Comparison of ENCODE assay signal across 21 mouse cellular contexts in genomic region chr16:28761417-28761976, GRCm38 (mm10). TPM values are rescaled to one million over a fixed set of nuclear protein-coding genes. Genes with fewer than 3 reads are reported as not detected.
DNase-seq lines count a peak whose midpoint lies in the region; ATAC-seq lines count a peak whose summit lies in the region.
"Had no signal": no experiment of that assay in that cellular context is flagged by ENCODE, and none has a peak within 500 bp of the region (broad histone marks: within the 10 kb centered on the region; RNA-seq: fewer than 3 reads in every experiment).

No protein-coding gene starts in this region.

- peak; percentile 45 for DNase-seq in midbrain, embryonic 14.5 days
- DNase-seq in midbrain, embryonic 11.5 days (ENCODE audit: low spot score, missing footprints), result no peak
- peak; percentile 68 for DNase-seq in cerebellum, adult 11-12 months
- DNase-seq in cerebellum, postnatal 25 days, result peak; percentile 67 to 80
- DNase-seq in retina, embryonic 14.5 days (ENCODE audit: low spot score), result peak; percentile 48
- DNase-seq in embryo, embryonic 10.5 days (ENCODE audit: low spot score), result no peak
- no peak for DNase-seq in kidney, adult 9 months
- DNase-seq: adrenal gland, postnatal 36 days; heart, postnatal 4 days; kidney, adult 11 months; kidney, postnatal 14 days; lung, postnatal 10 days; right cerebral cortex, adult 18-20 months; thymus, adult 2 months had no signal

- no peak overlapping the region for H3K9ac ChIP-seq in midbrain, embryonic 14.5 days (replicated peaks; ENCODE audit: low read length)
- H3K9ac ChIP-seq in midbrain, embryonic 11.5 days (ENCODE audit: low read length), result no peak overlapping the region
- H3K9ac ChIP-seq: forebrain, embryonic 13.5 days; limb, embryonic 13.5 days; liver, embryonic 14.5 days; stomach, embryonic 15.5 days had no signal

- H3K27ac ChIP-seq in midbrain, embryonic 14.5 days (replicated peaks; ENCODE audit: low read depth, low read length), result no peak overlapping the region
- no peak overlapping the region for H3K27ac ChIP-seq in midbrain, embryonic 11.5 days (ENCODE audit: low read depth, low read length)
- H3K27ac ChIP-seq: forebrain, embryonic 13.5 days; limb, embryonic 13.5 days; liver, embryonic 14.5 days; stomach, embryonic 15.5 days had no signal

- no peak overlapping the region for H3K4me2 ChIP-seq in midbrain, embryonic 14.5 days (ENCODE audit: low read length)
- no peak overlapping the region for H3K4me2 ChIP-seq in midbrain, embryonic 11.5 days
- H3K4me2 ChIP-seq: forebrain, embryonic 13.5 days; limb, embryonic 13.5 days; stomach, embryonic 15.5 days had no signal

- H3K27me3 ChIP-seq in midbrain, embryonic 14.5 days (ENCODE audit: control insufficient read depth, insufficient read depth, low read length), result no peaks in the 10 kb centered on the region
- H3K27me3 ChIP-seq in midbrain, embryonic 11.5 days (ENCODE audit: control insufficient read depth, insufficient read depth, low read length), result no peaks in the 10 kb centered on the region
- H3K27me3 ChIP-seq: forebrain, embryonic 13.5 days; limb, embryonic 13.5 days; stomach, embryonic 15.5 days had no signal

- WGBS in midbrain, embryonic 14.5 days, result 76% methylated on average over 4 of the region's 4 CpGs
- WGBS in midbrain, embryonic 11.5 days, result 91% methylated on average over 4 of the region's 4 CpGs

- no peaks in the 10 kb centered on the region for H3K36me3 ChIP-seq in midbrain, embryonic 14.5 days (ENCODE audit: control insufficient read depth, insufficient read depth, low read length)
- no peaks in the 10 kb centered on the region for H3K36me3 ChIP-seq in midbrain, embryonic 11.5 days (ENCODE audit: control insufficient read depth, insufficient read depth, low read length)
- H3K36me3 ChIP-seq: limb, embryonic 13.5 days; stomach, embryonic 15.5 days had no signal

- no peaks in the 10 kb centered on the region for H3K9me3 ChIP-seq in midbrain, embryonic 14.5 days (ENCODE audit: control insufficient read depth, low read length)
- H3K9me3 ChIP-seq in midbrain, embryonic 11.5 days (ENCODE audit: control insufficient read depth, low read length), result no peaks in the 10 kb centered on the region
- H3K9me3 ChIP-seq: forebrain, embryonic 13.5 days; limb, embryonic 13.5 days; stomach, embryonic 15.5 days had no signal

- no peaks in the 10 kb centered on the region for H3K4me1 ChIP-seq in midbrain, embryonic 14.5 days (ENCODE audit: control insufficient read depth, insufficient read depth, low read length)
- no peaks in the 10 kb centered on the region for H3K4me1 ChIP-seq in midbrain, embryonic 11.5 days (ENCODE audit: control insufficient read depth, insufficient read depth, low read length)
- H3K4me1 ChIP-seq: forebrain, embryonic 13.5 days; limb, embryonic 13.5 days; stomach, embryonic 15.5 days had no signal

- ATAC-seq in midbrain, embryonic 14.5 days (ENCODE audit: low FRiP score, low TSS enrichment), result peak; percentile 55; the same call in 1 of the 2 replicates
- no peak for ATAC-seq in midbrain, embryonic 11.5 days (ENCODE audit: low FRiP score)
- ATAC-seq: forebrain, embryonic 13.5 days; Patski had no signal

- H3K4me3 ChIP-seq in midbrain, embryonic 14.5 days (replicated peaks; ENCODE audit: low read depth, low read length), result no peak overlapping the region
- no peak overlapping the region for H3K4me3 ChIP-seq in midbrain, embryonic 11.5 days (ENCODE audit: low read depth, low read length)
- H3K4me3 ChIP-seq: forebrain, embryonic 13.5 days; limb, embryonic 13.5 days; stomach, embryonic 15.5 days had no signal

RNA-seq across cellular contexts. Expression of gene Fgf12, which starts 8.6 kb away (rescaled TPM):
- 32.1 and 46.1 TPM in 2 replicates for polyA plus RNA-seq in midbrain, embryonic 14.5 days (2014; fragmentation: Nextera tagmentation; extraction: Ambion mirVana)
- 4.2 and 6.8 TPM in 2 replicates for polyA plus RNA-seq in midbrain, embryonic 11.5 days (2014; fragmentation: Nextera tagmentation; extraction: Ambion mirVana)
- polyA plus RNA-seq: C2C12; Patski; spleen, adult 2 months had no signal

Comparison
In these comparisons a context has a peak if more than half of its experiments do, and no peak if none do; other contexts are left out.
1. DNase-seq: peak in midbrain, embryonic 14.5 days (single experiment), cerebellum, adult 11-12 months (single experiment), cerebellum, postnatal 25 days (2 of 2) and retina, embryonic 14.5 days (single experiment); none in midbrain, embryonic 11.5 days (single experiment), embryo, embryonic 10.5 days (single experiment) and kidney, adult 9 months (single experiment).